Mouse (Mus musculus) intestine, postnatal 0 days (tissue): ENCODE results near the gene 1700023F06Rik. TPM values are rescaled to one million over a fixed set of nuclear protein-coding genes. Genes with fewer than 3 reads are reported as not detected.
A peak's percentile ranks its signal among the peaks of the same experiment; 100 is the strongest.

Source experiments
- ATAC-seq: fragments of 200-750 bp; cut with Nextera tagmentation; 2 replicates; pipeline ENCODE4 v1.8.0; 2017; ENCODE audit warnings: mild to moderate bottlenecking, moderate TSS enrichment, moderate library complexity
- H3K27ac ChIP-seq: fragments of 300-500 bp; sonication (generic); 2 replicates; pipeline ENCODE4 v1.5.1; 2014; ENCODE audit warnings: mild to moderate bottlenecking, low read depth, low read length, moderate library complexity
- H3K27me3 ChIP-seq: fragments of 300-500 bp; sonication (generic); replicated peaks from 2 replicates; pipeline ENCODE4 v1.6.1; 2014; ENCODE audit warnings: low read length, mixed read lengths; ENCODE audit not compliant: control insufficient read depth, insufficient read depth
- H3K36me3 ChIP-seq: fragments of 300-500 bp; sonication (generic); 2 replicates; pipeline ENCODE4 v1.6.1; 2014; ENCODE audit warnings: mild to moderate bottlenecking, moderate library complexity; ENCODE audit not compliant: control insufficient read depth, insufficient read depth
- H3K4me1 ChIP-seq: fragments of 300-500 bp; sonication (generic); replicated peaks from 2 replicates; pipeline ENCODE4 v1.6.1; 2014; ENCODE audit warnings: antibody characterized with exemption, low read length, mixed read lengths; ENCODE audit not compliant: control insufficient read depth, insufficient read depth
- H3K4me2 ChIP-seq: fragments of 300-500 bp; sonication (generic); replicated peaks from 2 replicates; pipeline ENCODE4 v1.6.1; 2014; ENCODE audit warnings: low read depth, mild to moderate bottlenecking, moderate library complexity
- H3K4me3 ChIP-seq: fragments of 300-500 bp; sonication (generic); 2 replicates; pipeline ENCODE4 v1.5.1; 2014; ENCODE audit warnings: low read depth, low read length
- H3K9ac ChIP-seq: fragments of 300-500 bp; sonication (generic); 2 replicates; pipeline ENCODE4 v1.6.1; 2014; ENCODE audit warnings: mild to moderate bottlenecking, low read depth, low read length
- H3K9me3 ChIP-seq: fragments of 300-500 bp; sonication (generic); 2 replicates; pipeline ENCODE4 v1.6.1; 2016; ENCODE audit warnings: mixed run types; ENCODE audit not compliant: control insufficient read depth
- CTCF ChIP-seq: sonication (generic); IDR thresholded peaks from 2 replicates; pipeline ENCODE4 v1.5.1; 2016; ENCODE audit warnings: low read depth, mild to moderate bottlenecking, control low read depth, antibody characterized with exemption, moderate library complexity
- WGBS: fragments of 180-500 bp; shearing (Covaris S2); extraction: QIAGEN DNeasy Blood & Tissue Kit; methylation state at CpG from one replicate; pipeline ENCODE4 v1.1.7; 2014; 5-methylcytosine and 5-hydroxymethylcytosine counted together
- polyA plus RNA-seq: library from polyadenylated mRNA; unstranded; fragments of >200 nt; fragmentation: Nextera tagmentation; extraction: Ambion mirVana; gene quantifications from 2 replicates; pipeline ENCODE4 v1.2.1, GENCODE M21; 2015

1700023F06Rik gene
- polyA plus RNA-seq, 1 experiment from 2014 or later = 0.77 TPM

DNA sequence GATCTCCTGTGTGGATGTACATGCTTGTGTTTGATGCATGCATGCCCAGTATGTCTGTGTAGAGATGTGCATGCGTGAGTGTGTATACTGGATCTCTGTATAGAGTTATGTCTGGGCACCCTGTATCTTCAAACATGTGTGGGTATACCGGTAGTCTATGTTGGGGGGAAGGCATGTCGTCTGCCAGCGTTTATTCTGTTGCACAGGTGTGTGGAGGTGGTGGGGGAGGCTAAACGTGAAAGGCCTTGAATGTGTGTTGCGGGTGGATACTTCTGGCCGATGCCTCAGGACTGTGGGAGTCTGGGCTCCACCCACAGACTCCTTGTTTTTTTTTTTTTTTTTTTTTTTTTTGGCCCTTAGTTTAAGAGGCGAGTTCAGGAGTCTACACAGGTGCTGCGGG lies 27.0 kb downstream of the 1700023F06Rik start:
- Histone ChIP-seq H3K27me3 (no peaks in the 10 kb centered on the region), H3K9me3 (no peaks in the 10 kb centered on the region), H3K27ac (no peak overlapping the region), H3K4me2 (no peak overlapping the region), H3K4me1 (no peaks in the 10 kb centered on the region), H3K36me3 (no peaks in the 10 kb centered on the region), H3K4me3 (no peak overlapping the region), H3K9ac (no peak overlapping the region)
- 72% methylated on average over 9 of the region's 9 CpGs for WGBS
- no peak for ATAC-seq
- TF ChIP-seq CTCF = no peak

DNA sequence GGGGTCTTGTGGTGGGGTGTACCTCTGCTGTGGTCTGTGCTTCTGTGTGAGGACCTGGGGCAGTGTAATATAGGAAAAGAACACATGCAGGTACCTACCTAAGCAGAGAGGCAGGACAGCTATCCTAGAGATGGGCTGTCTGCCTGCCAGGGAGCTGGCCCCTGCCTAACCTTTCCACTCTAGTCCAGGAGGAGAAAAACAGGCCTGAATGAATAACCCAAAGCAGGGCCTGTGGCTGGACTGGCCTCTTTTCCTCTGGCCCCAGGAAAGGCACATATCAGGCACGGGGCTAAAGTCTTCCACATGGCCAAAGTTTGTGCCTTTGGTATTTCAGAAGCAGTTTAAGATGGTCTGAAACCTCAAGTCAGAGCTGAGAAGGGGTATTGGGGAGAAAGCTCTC lies 27.9 kb downstream of the 1700023F06Rik start:
- no peak for ATAC-seq
- Histone ChIP-seq H3K27me3 (no peaks in the 10 kb centered on the region), H3K4me3 (no peak overlapping the region), H3K36me3 (no peaks in the 10 kb centered on the region), H3K9ac (no peak overlapping the region), H3K27ac (no peak overlapping the region), H3K9me3 (no peaks in the 10 kb centered on the region), H3K4me2 (no peak overlapping the region), H3K4me1 (no peaks in the 10 kb centered on the region)
- 78% methylated on average over 1 of the region's 1 CpGs for WGBS
- TF ChIP-seq CTCF = no peak

DNA sequence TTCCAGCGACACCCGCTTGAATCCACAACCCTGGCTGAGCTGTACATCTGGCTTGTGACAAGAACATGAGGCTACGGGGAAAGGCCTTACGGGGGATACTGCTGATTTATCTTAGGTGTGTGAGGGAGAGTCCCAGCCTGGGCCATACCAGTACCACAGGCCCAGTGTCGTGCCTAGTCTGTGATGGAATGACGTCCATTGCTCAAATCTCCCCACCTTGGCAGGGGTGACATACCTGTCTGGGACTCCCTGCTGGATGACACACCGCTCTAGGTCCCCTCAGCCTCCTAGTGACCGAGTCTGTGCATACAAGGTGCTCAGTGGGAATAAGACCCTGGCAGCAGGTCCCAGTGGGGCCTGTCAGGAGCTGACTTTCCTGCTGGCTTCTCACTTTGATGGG lies 29.6 kb downstream of the 1700023F06Rik start:
- H3K27me3 ChIP-seq = no peaks in the 10 kb centered on the region
- no peaks in the 10 kb centered on the region for H3K36me3 ChIP-seq
- H3K4me3 ChIP-seq = no peak overlapping the region
- H3K4me1 ChIP-seq = no peaks in the 10 kb centered on the region
- no peak for TF ChIP-seq CTCF
- 0 out of 2 replicates have a peak overlapping the region, but pooled peaks have one; percentile 7 for H3K9ac ChIP-seq
- WGBS = 89% methylated on average over 8 of the region's 8 CpGs
- H3K4me2 ChIP-seq = no peak overlapping the region
- no peak overlapping the region for H3K27ac ChIP-seq
- no peak for ATAC-seq
- H3K9me3 ChIP-seq = no peaks in the 10 kb centered on the region

DNA sequence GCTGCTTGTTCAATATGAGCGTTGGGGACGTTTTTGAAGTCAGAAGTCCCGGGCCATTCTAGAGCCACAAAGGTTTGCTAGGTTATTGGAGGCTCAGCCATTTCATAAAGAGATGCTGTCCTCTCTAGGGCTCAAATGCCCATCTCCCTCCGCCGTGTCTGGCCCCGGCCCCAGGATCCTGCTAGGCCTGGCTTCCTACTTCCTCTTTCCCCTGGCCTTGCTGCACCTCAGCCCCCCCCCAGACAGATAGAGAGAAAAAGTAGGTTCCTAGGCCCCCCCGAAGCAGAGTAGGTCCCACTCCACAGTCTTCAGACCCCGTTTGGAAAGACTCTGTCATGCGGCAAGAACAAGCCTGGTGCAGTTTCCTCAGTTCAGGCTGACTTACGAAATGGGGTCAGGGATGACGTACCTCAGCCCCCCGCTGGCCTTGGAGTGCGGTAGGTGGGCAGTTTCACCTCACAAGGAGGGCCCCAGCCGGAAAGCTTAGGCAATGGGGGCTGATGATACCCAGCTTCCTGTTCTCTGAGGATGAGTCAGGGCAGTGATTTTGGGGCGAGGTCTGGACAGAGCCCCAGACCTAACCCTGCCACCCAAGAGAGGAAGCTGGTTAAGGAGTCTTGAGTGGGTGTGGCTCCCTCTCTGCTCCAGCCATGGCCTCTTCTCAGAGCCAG lies 30.4 kb downstream of the 1700023F06Rik start:
- no peak for TF ChIP-seq CTCF
- Histone ChIP-seq H3K4me2 (no peak overlapping the region), H3K4me1 (no peaks in the 10 kb centered on the region), H3K36me3 (no peaks in the 10 kb centered on the region), H3K9me3 (no peaks in the 10 kb centered on the region), H3K27me3 (no peaks in the 10 kb centered on the region), H3K9ac (no peak overlapping the region), H3K4me3 (no peak overlapping the region), H3K27ac (no peak overlapping the region)
- WGBS = 82% methylated on average over 15 of the region's 15 CpGs
- no peak for ATAC-seq

DNA sequence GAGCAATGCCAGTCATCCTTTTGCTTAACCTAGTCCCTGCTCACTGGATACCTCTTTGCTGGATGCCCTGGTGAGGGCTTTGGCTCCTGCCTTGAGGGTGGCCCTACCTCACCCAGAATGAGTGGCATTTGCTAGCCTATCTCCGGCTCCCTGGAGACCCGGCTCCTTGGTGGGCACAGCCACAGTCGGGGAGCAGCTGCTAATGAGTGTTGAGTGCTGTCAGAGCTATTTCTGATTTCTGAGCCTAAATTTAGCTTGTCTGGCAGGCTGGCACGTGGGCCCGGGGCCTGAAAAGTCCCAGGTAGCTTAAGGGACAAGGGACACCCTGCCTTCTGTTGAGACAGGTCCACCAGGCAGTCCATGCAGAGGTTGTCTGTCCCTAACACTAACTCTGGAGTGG lies 31.1 kb downstream of the 1700023F06Rik start:
- Histone ChIP-seq H3K36me3 (no peaks in the 10 kb centered on the region), H3K9me3 (no peaks in the 10 kb centered on the region), H3K4me2 (no peak overlapping the region), H3K4me3 (no peak overlapping the region), H3K4me1 (no peaks in the 10 kb centered on the region), H3K9ac (no peak overlapping the region), H3K27ac (no peak overlapping the region), H3K27me3 (no peaks in the 10 kb centered on the region)
- no peak for ATAC-seq
- WGBS = 81% methylated on average over 5 of the region's 5 CpGs
- TF ChIP-seq CTCF = no peak

DNA sequence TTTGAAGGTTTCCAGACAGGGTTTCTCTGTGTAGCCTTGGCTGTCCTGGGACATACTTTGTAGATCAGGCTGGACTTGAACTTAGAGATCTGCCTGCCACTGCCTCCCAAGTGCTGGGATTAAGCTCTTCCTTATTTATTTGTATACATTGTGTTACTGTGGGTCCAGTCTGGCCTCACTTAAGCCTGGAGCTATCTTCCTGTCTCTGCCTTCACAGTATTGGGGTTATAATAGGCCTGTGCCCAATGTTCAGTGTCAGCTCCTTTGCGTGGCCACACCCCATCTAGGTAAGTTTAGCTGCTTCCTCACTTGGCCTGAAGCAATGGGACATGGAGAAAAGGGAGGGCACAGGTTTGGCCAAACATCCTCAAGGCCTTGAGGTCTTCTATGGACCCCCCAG lies 31.8 kb downstream of the 1700023F06Rik start:
- Histone ChIP-seq H3K9me3 (no peaks in the 10 kb centered on the region), H3K4me2 (no peak overlapping the region), H3K27ac (no peak overlapping the region), H3K27me3 (peaks cover 4% of the 10 kb centered on the region; the same call in 1 of the 2 replicates), H3K4me1 (no peaks in the 10 kb centered on the region), H3K9ac (no peak overlapping the region), H3K4me3 (no peak overlapping the region), H3K36me3 (no peaks in the 10 kb centered on the region)
- no peak for ATAC-seq
- 92% methylated on average over 1 of the region's 1 CpGs for WGBS
- TF ChIP-seq CTCF = no peak
